Mouse (Mus musculus): Measurements from ENCODE around the gene Hbq1b.
"Not testable (repeated sequence)": the region's sequence is repeated elsewhere in the genome, so short reads cannot be mapped to it uniquely, and the experiment has no call there.

Gene Hbq1b

DNA sequence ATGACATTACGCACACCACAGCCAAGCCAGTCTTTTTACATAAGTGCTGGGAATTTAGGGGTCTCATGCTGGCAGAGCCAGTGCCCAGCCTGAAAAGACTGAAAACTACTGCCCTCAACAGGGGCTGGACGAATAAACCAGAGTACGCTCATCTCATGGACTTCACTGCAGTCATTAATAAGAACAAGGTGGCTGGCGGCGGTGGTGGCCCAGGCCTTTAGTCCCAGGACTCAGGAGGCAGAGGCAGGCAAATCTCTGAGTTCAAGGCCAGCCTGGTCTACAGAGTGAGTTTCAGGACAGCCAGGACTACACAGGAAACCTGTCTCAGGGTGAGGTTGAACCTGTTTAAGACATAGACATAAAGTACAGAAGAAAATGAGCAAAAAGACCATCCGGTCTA, 20.6 kb upstream of the Hbq1b start:
- in situ Hi-C loops (cut with MboI; ENCODE audit: low pct_unique_long_range_greater_than_20kb in 1 of 2, low sequenced_read_pairs in 2 of 2, unreplicated experiment in 1 of 2), result no loop called here

- in situ Hi-C loops (cut with MboI; ENCODE audit: low pct_unique_long_range_greater_than_20kb in 1 of 2, low sequenced_read_pairs in 2 of 2, unreplicated experiment in 1 of 2), result no loop called here
Observed at GRCm38 (mm10) chr11:32266776-32267175, 20.0 kb upstream of the Hbq1b start.

DNA sequence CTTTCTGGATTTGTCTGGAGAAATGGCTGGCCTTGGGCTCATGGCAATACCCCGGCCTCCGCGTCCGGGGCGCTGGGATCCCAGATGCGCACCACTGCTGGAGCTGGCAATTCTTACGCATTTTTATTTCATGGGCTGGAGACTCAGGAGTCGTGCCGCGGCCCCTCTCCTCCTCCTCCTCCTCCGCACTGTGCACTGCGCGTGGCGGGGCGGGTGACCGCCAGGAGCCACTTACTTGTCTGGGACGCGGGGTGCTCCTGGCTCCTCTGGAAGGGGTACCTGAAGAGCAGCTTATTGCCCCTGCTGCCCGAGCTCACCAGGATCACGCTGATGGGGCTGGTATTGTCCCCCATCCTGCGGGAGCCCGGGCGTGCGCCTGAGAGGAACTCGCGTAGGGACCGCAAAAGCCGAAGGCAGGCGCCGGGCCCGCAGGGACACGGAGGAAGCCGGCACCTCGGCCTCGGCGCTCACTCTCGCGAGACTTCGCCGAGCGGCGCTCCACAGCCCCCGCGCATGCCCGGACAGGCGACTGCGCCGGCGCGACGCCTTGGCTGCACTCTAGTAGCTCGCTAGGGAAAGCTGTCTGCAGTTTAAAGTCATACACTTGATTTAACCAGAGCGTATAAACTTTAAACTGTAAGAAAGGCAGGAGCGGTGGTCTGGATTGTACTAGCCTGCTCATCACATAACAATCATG, 19.4 kb upstream of the Hbq1b start, which contains the start of gene Nprl3:
Gene Nprl3, minus strand, starts transcription at position 520 of the 697 bp plus-strand sequence.
- in situ Hi-C loops (cut with MboI; ENCODE audit: low pct_unique_long_range_greater_than_20kb in 1 of 2, low sequenced_read_pairs in 2 of 2, unreplicated experiment in 1 of 2), result no loop called here

DNA sequence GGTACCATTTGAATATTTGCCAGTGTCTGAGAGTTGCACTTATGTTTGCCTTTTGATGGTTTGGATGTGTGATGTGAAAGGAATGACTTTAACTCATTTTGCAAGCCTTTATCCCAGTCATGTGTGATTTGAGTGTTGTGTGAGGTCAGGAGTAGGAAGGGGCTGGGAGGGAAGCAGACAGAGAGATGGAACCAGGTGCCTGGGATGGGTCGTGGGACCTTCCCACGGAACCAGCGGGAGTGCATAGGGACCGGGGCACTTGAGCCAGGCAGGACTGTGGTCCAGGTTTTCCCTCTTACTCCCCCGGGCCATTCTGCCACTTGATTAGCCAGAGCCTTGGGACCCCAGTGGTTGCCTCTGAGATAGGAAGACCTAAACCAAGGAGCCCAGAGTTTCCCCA, 18.8 kb upstream of the Hbq1b start:
- in situ Hi-C loops (cut with MboI; ENCODE audit: low pct_unique_long_range_greater_than_20kb in 1 of 2, low sequenced_read_pairs in 2 of 2, unreplicated experiment in 1 of 2), result no loop called here

DNA sequence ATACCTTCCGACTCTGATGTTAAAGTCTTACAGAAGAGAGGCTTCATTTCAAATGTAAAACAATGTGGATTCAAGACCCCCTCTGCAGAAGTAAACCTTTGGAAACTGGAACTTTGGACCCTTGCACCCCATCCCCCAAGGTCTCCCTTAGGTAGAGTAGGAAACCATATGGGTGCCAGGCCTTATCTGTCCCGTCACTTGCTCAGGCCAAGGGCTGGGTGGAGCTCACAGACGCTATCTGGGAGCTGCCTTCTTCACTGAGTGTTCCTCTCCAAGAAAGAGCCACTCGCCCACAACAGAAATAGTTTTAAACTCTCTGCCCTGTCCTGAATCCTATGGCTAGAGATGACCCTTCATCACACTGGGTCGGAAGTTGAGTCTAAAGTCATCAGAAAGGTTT, 17.8 kb upstream of the Hbq1b start:
- in situ Hi-C loops (cut with MboI; ENCODE audit: low pct_unique_long_range_greater_than_20kb in 1 of 2, low sequenced_read_pairs in 2 of 2, unreplicated experiment in 1 of 2), result no loop called here

DNA sequence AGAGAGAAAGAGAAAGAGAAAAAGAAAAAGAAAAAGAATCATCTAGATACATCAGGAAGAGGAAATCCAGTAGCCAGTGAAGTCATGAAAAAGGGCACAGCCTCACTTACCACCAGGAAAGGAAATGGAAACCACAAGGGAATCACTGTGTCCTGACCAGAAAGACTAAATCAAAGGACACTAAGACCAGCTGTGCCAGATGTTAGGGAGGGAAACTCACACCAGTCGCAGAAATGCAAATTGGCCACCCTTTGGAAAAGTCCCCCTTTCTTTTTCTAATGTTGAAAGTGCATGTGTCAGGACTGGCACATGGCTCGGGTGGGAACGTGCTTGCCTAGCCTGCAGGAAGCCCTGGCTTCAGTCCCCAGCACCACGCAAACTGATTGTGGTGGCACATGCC, 15.6 kb upstream of the Hbq1b start:
- in situ Hi-C loops (cut with MboI; ENCODE audit: low pct_unique_long_range_greater_than_20kb in 1 of 2, low sequenced_read_pairs in 2 of 2, unreplicated experiment in 1 of 2), result no loop called here

GRCm38 (mm10) chr11:32276347-32276746, 10.4 kb upstream of the Hbq1b start, which contains the start of gene Hba-x:
Gene Hba-x (plus strand): TSS chr11:32276400.
- in situ Hi-C loops (cut with MboI; ENCODE audit: low pct_unique_long_range_greater_than_20kb in 1 of 2, low sequenced_read_pairs in 2 of 2, unreplicated experiment in 1 of 2), result no loop called here

- in situ Hi-C loops (cut with MboI; ENCODE audit: low pct_unique_long_range_greater_than_20kb in 1 of 2, low sequenced_read_pairs in 2 of 2, unreplicated experiment in 1 of 2), result no loop called here
Observed at GRCm38 (mm10) chr11:32277736-32278457, 8.9 kb upstream of the Hbq1b start.

DNA sequence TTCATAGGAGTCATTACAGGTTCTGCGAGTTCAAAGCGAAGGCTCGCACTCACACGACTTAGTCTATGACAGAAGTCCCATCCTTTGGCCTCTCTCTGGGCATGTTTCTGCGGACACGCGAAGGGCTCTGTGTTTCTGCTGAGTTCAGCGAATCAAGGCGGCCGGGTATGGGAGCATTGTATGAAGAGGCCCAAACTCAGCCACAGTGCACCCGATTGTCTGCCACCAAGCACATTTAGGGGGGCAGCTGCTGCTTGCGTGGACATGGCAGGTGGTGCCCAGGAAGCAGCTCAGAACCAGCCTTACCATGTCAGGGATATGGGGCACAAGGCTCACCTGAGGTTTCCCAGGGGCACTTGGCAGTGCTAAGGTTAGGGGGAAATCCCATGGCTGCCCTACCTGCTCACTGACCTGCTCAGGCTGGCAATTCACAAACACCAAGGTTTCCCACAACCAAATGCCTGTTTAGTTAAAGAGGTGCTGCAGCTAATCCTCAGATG, 8.3 kb upstream of the Hbq1b start:
- in situ Hi-C loops (cut with MboI; ENCODE audit: low pct_unique_long_range_greater_than_20kb in 1 of 2, low sequenced_read_pairs in 2 of 2, unreplicated experiment in 1 of 2), result no loop called here

DNA sequence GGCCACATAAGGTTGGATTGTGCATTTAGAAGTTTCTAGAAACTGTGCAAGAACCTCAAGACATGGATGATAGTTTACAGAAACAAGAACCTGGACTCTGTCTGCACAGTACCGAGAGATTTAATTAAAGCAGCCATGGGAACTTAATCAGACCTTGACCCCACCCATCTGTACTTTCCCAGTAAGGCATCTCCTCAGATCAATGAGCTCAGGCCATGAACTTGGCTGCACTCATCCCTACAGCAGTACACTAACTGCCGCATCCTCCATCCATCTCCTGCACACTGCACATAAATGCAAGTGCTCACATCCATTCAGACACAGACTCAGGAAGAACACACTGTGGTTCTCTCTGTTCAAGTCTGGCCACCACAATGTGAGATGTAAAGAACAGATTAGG, 6.1 kb upstream of the Hbq1b start:
- in situ Hi-C loops (cut with MboI; ENCODE audit: low pct_unique_long_range_greater_than_20kb in 1 of 2, low sequenced_read_pairs in 2 of 2, unreplicated experiment in 1 of 2), result no loop called here

DNA sequence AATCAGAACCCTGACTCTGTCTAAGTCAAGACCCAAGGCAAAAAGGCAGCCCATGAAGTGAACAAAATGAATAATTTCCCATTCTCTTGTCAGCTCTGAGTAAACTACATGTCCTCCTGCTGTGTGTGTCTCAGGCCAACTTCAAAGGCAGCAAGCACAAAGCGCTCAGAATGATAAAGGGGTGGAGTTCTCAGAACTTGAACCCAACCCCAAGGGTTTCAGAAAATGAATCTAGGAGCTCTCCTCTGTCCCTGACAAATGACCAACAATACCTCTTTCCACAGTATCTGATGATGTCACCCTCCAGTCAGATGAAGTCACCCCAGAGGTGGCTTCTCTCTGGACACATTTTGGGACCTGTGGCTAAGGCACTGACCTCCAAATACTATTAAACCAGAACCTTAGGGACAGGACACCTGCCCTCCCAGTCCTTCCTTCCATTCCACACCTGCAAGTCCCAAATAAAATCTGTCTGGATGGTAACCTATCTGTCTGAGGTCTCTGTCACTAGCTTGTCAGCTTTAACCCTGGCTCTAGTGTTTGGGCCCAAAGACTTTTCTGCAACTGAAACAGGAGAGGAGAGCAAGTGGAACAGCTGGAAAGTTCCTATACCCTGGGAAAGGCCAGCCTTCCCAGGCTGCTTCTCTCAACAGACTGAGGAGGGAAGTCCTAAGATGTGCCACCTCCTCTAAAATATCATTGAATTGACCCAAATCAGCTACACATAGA, 5.2 kb upstream of the Hbq1b start:
- in situ Hi-C loops (cut with MboI; ENCODE audit: low pct_unique_long_range_greater_than_20kb in 1 of 2, low sequenced_read_pairs in 2 of 2, unreplicated experiment in 1 of 2), result no loop called here

GRCm38 (mm10) chr11:32283091-32283777, 3.5 kb upstream of the Hbq1b start, which contains the start of gene Hba-a1:
Gene Hba-a1 (plus strand): TSS chr11:32283511.
- in situ Hi-C loops (cut with MboI; ENCODE audit: low pct_unique_long_range_greater_than_20kb in 1 of 2, low sequenced_read_pairs in 2 of 2, unreplicated experiment in 1 of 2), result not testable (repeated sequence)

DNA sequence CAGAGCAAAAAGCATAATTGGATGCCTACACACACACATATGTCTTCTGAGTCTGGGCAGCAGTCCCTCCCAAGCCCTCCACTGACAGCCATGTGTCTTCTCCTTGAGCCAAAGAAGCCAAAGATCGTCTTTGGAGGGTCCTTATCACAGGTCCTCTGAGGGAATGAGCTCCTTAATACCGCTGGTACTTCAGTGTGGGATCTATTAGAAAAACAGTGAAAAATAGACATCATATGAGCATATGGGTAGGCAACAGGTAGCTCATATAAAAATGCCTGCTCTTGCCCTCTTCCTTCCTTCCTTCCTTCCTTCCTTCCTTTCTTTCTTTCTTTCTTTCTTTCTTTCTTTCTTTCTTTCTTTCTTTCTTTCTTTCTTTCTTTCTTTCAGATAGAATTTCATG, 2.2 kb upstream of the Hbq1b start:
- in situ Hi-C loops (cut with MboI; ENCODE audit: low pct_unique_long_range_greater_than_20kb in 1 of 2, low sequenced_read_pairs in 2 of 2, unreplicated experiment in 1 of 2), result not testable (repeated sequence)

- in situ Hi-C loops (cut with MboI; ENCODE audit: low pct_unique_long_range_greater_than_20kb in 1 of 2, low sequenced_read_pairs in 2 of 2, unreplicated experiment in 1 of 2), result no loop called here
Observed at GRCm38 (mm10) chr11:32285031-32285775, 1.6 kb upstream of the Hbq1b start.

GRCm38 (mm10) chr11:32285887-32286286, 878 bp upstream of the Hbq1b start:
- in situ Hi-C loops (cut with MboI; ENCODE audit: low pct_unique_long_range_greater_than_20kb in 1 of 2, low sequenced_read_pairs in 2 of 2, unreplicated experiment in 1 of 2), result not testable (repeated sequence)

DNA sequence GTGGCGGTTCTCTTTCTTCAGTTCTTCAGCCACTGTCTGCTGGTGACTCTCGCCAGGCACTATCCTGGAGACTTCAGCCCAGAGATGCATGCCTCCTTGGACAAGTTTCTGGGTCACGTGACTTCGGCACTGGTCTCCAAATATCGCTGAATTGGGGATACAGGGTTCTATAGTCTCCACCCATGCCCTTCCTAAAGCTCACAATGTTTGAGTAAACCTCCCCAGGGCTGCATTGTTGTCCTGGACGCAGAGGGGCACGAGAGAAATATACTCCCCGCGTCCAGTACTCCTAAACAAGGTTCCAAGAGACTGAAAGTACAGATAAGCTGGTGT, 694 bp downstream of the Hbq1b start:
- in situ Hi-C loops (cut with MboI; ENCODE audit: low pct_unique_long_range_greater_than_20kb in 1 of 2, low sequenced_read_pairs in 2 of 2, unreplicated experiment in 1 of 2), result no loop called here

DNA sequence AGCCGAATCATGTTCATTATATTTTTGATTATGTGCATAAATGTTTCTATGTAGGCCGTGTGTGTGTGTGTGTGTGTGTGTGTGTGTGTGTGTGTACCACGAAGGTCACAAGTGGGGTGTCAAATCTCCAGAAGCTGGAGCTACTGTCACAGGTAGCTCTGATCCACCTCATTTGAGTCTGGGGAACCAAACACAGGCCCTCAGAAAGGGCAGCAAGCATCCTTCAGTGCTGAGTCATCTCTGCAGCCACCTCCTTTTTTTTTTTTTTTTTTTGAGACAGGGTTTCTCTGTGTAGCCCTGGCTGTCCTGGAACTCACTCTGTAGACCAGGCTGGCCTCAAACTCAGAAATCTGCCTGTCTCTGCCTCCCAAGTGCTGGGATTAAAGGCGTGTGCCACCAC, 6.1 kb downstream of the Hbq1b start:
- in situ Hi-C loops (cut with MboI; ENCODE audit: low pct_unique_long_range_greater_than_20kb in 1 of 2, low sequenced_read_pairs in 2 of 2, unreplicated experiment in 1 of 2), result not testable (repeated sequence)

GRCm38 (mm10) chr11:32293479-32293878, 6.7 kb downstream of the Hbq1b start:
- in situ Hi-C loops (cut with MboI; ENCODE audit: low pct_unique_long_range_greater_than_20kb in 1 of 2, low sequenced_read_pairs in 2 of 2, unreplicated experiment in 1 of 2), result not testable (repeated sequence)

Measured in mouse embryonic stem cell (cell line).